Mouse (Mus musculus) NIH3T3 (cell line): ENCODE measurements around the gene Gm10037.
"Not testable (repeated sequence)": the region's sequence is repeated elsewhere in the genome, so short reads cannot be mapped to it uniquely, and the experiment has no call there.

Source experiments
- DNase-seq: peaks from one replicate; pipeline ENCODE4 v3.0.0-alpha.2; 2012; ENCODE audit warnings: low read depth

Gm10037 gene

GRCm38 (mm10) chr13:67830911-67831336 is at the start of gene Gm10037:
Gene Gm10037 (plus strand): TSS chr13:67831106.
- no peak for DNase-seq

- no peak for DNase-seq
Observed at GRCm38 (mm10) chr13:67791921-67792455, 38.9 kb upstream of the Gm10037 start.

- no peak for DNase-seq
Observed at GRCm38 (mm10) chr13:67798618-67799017, 32.3 kb upstream of the Gm10037 start.

- not testable (repeated sequence) for DNase-seq
Observed at GRCm38 (mm10) chr13:67799151-67799550, 31.8 kb upstream of the Gm10037 start.

- peak; percentile 47 for DNase-seq
Observed at GRCm38 (mm10) chr13:67811651-67812210, 19.2 kb upstream of the Gm10037 start.

GRCm38 (mm10) chr13:67812961-67813709 is 17.8 kb upstream of the Gm10037 start:
- DNase-seq: peak; percentile 15

GRCm38 (mm10) chr13:67813710-67814660 is 16.9 kb upstream of the Gm10037 start, which contains the start of gene Zfp273:
Gene Zfp273 (plus strand): TSS chr13:67813740.
- DNase-seq: peak; percentile 79

- DNase-seq: peak; percentile 48
Observed at GRCm38 (mm10) chr13:67818636-67819035, 12.3 kb upstream of the Gm10037 start.

- not testable (repeated sequence) for DNase-seq
Observed at GRCm38 (mm10) chr13:67833137-67833536, 2.2 kb downstream of the Gm10037 start.

- DNase-seq: no peak
Observed at GRCm38 (mm10) chr13:67843775-67844118, 12.8 kb downstream of the Gm10037 start.

GRCm38 (mm10) chr13:67844119-67844852 is 13.4 kb downstream of the Gm10037 start:
- peak; percentile 80 for DNase-seq

- DNase-seq: no peak
Observed at GRCm38 (mm10) chr13:67844853-67845194, 13.9 kb downstream of the Gm10037 start.

GRCm38 (mm10) chr13:67850361-67850760 is 19.5 kb downstream of the Gm10037 start:
- no peak for DNase-seq

- no peak for DNase-seq
Observed at GRCm38 (mm10) chr13:67853130-67853529, 22.2 kb downstream of the Gm10037 start.

- no peak for DNase-seq
Observed at GRCm38 (mm10) chr13:67853983-67854382, 23.1 kb downstream of the Gm10037 start.

- no peak for DNase-seq
Observed at GRCm38 (mm10) chr13:67857317-67857716, 26.4 kb downstream of the Gm10037 start.

GRCm38 (mm10) chr13:67862508-67862907 is 31.6 kb downstream of the Gm10037 start:
- peak; percentile 11 for DNase-seq

GRCm38 (mm10) chr13:67863026-67863425 is 32.1 kb downstream of the Gm10037 start, which contains the start of gene BC048507:
Gene BC048507 (plus strand): TSS chr13:67863326.
- no peak for DNase-seq

- no peak for DNase-seq
Observed at GRCm38 (mm10) chr13:67864764-67865350, 34.0 kb downstream of the Gm10037 start.

GRCm38 (mm10) chr13:67867899-67868298 is 37.0 kb downstream of the Gm10037 start:
- peak; percentile 9 for DNase-seq
